Mouse (Mus musculus): ENCODE results near the gene Bst2.

- TF ChIP-seq CTCF (IDR thresholded peaks at IDR 0.05; ENCODE audit: low read depth, low read length) (no peak), POLR2A (IDR thresholded peaks at IDR 0.05; ENCODE audit: borderline replicate concordance, low read depth, low read length) (no peak)
Measured at GRCm38 (mm10) chr8:71525226-71526050, 11.8 kb downstream of the Bst2 start, which contains the start of gene Ccdc194.

Measured in bone marrow macrophage, adult 2 months (primary cell).